Mouse (Mus musculus) forebrain, embryonic 15.5 days (tissue): ENCODE measurements around the gene Ciz1. TPM values are rescaled to one million over a fixed set of nuclear protein-coding genes. Genes with fewer than 3 reads are reported as not detected.

Experiments
- ATAC-seq: fragments of 200-750 bp; cut with Nextera tagmentation; replicated peaks from 2 replicates; pipeline ENCODE4 v1.8.0; 2017; ENCODE audit warnings: mild to moderate bottlenecking, moderate TSS enrichment, moderate library complexity
- H3K27ac ChIP-seq: fragments of 300-500 bp; sonication (generic); replicated peaks from 2 replicates; pipeline ENCODE4 v1.5.1; 2015; ENCODE audit warnings: mild to moderate bottlenecking, inconsistent platforms
- H3K27me3 ChIP-seq: fragments of 300-500 bp; sonication (generic); 2 replicates; pipeline ENCODE4 v1.6.1; 2015; ENCODE audit warnings: inconsistent platforms
- H3K36me3 ChIP-seq: fragments of 300-500 bp; sonication (generic); 2 replicates; pipeline ENCODE4 v1.6.1; 2015; ENCODE audit warnings: mild to moderate bottlenecking, inconsistent platforms
- H3K4me1 ChIP-seq: fragments of 300-500 bp; sonication (generic); 2 replicates; pipeline ENCODE4 v1.6.1; 2015; ENCODE audit warnings: inconsistent platforms
- H3K4me2 ChIP-seq: fragments of 300-500 bp; sonication (generic); replicated peaks from 2 replicates; pipeline ENCODE4 v1.6.1; 2015; ENCODE audit warnings: mild to moderate bottlenecking, inconsistent platforms
- H3K4me3 ChIP-seq: fragments of 300-500 bp; sonication (generic); 2 replicates; pipeline ENCODE4 v1.5.1; 2015; ENCODE audit warnings: mild to moderate bottlenecking, inconsistent platforms
- H3K9ac ChIP-seq: fragments of 300-500 bp; sonication (generic); replicated peaks from 2 replicates; pipeline ENCODE4 v1.6.1; 2015; ENCODE audit warnings: mild to moderate bottlenecking, inconsistent platforms
- H3K9me3 ChIP-seq: fragments of 300-500 bp; sonication (generic); 2 replicates; pipeline ENCODE4 v1.6.1; 2016; ENCODE audit warnings: inconsistent platforms
- WGBS: fragments of 180-500 bp; shearing (Covaris S2); methylation state at CpG from one replicate; pipeline ENCODE4 v1.1.7; 2015; ENCODE audit warnings: mixed read lengths; 5-methylcytosine and 5-hydroxymethylcytosine counted together
- polyA plus RNA-seq: library from polyadenylated mRNA; unstranded; fragments of >200 nt; fragmentation: Nextera tagmentation; extraction: Ambion mirVana; gene quantifications from 2 replicates; pipeline ENCODE4 v1.2.1, GENCODE M21; 2015

Ciz1 gene
- polyA plus RNA-seq, 1 experiment from 2014 or later, result 55.3 TPM

GRCm38 (mm10) chr2:32342039-32342438 lies 10.1 kb upstream of the Ciz1 start:
- Histone ChIP-seq H3K36me3 (no peaks in the 10 kb centered on the region; the same call in 1 of the 2 replicates), H3K9me3 (no peaks in the 10 kb centered on the region), H3K27me3 (no peaks in the 10 kb centered on the region), H3K4me1 (peaks cover 16% of the 10 kb centered on the region), H3K27ac (no peak overlapping the region), H3K9ac (no peak overlapping the region), H3K4me2 (no peak overlapping the region), H3K4me3 (no peak overlapping the region)
- WGBS, result 91% methylated on average over 4 of the region's 4 CpGs
- no peak for ATAC-seq

GRCm38 (mm10) chr2:32342539-32343350 lies 9.4 kb upstream of the Ciz1 start:
- Histone ChIP-seq H3K4me2 (no peak overlapping the region), H3K4me3 (no peak overlapping the region), H3K9ac (no peak overlapping the region), H3K4me1 (peaks cover 16% of the 10 kb centered on the region), H3K36me3 (no peaks in the 10 kb centered on the region; the same call in 1 of the 2 replicates), H3K27ac (peak overlapping the region; percentile 45), H3K9me3 (no peaks in the 10 kb centered on the region), H3K27me3 (no peaks in the 10 kb centered on the region)
- no peak; the same call in 1 of the 2 replicates for ATAC-seq
- 67% methylated on average over 6 of the region's 6 CpGs for WGBS

- Histone ChIP-seq H3K4me1 (peaks cover 16% of the 10 kb centered on the region), H3K27me3 (no peaks in the 10 kb centered on the region), H3K27ac (peak overlapping the region; percentile 45; the same call in 1 of the 2 replicates), H3K36me3 (no peaks in the 10 kb centered on the region), H3K4me2 (no peak overlapping the region), H3K4me3 (no peak overlapping the region), H3K9me3 (no peaks in the 10 kb centered on the region), H3K9ac (no peak overlapping the region)
- ATAC-seq, result no peak
- WGBS, result 97% methylated on average over 2 of the region's 2 CpGs
Measured at GRCm38 (mm10) chr2:32343351-32343671, 8.8 kb upstream of the Ciz1 start.

- Histone ChIP-seq H3K4me2 (no peak overlapping the region), H3K9ac (no peak overlapping the region), H3K9me3 (no peaks in the 10 kb centered on the region), H3K4me1 (peaks cover 16% of the 10 kb centered on the region), H3K4me3 (no peak overlapping the region), H3K36me3 (no peaks in the 10 kb centered on the region), H3K27me3 (no peaks in the 10 kb centered on the region), H3K27ac (no peak overlapping the region)
- no peak for ATAC-seq
- WGBS, result 60% methylated on average over 10 of the region's 10 CpGs
Measured at GRCm38 (mm10) chr2:32344056-32344455, 8.1 kb upstream of the Ciz1 start.

GRCm38 (mm10) chr2:32344598-32345321 lies 7.4 kb upstream of the Ciz1 start:
- WGBS, result 56% methylated on average over 14 of the region's 14 CpGs
- no peak overlapping the region for H3K4me3 ChIP-seq

GRCm38 (mm10) chr2:32347019-32347418 lies 5.1 kb upstream of the Ciz1 start:
- Histone ChIP-seq H3K27me3 (no peaks in the 10 kb centered on the region), H3K4me3 (no peak overlapping the region), H3K4me1 (peaks cover 25% of the 10 kb centered on the region), H3K27ac (no peak overlapping the region), H3K9ac (no peak overlapping the region), H3K4me2 (no peak overlapping the region), H3K36me3 (no peaks in the 10 kb centered on the region), H3K9me3 (no peaks in the 10 kb centered on the region)
- ATAC-seq, result no peak
- 82% methylated on average over 6 of the region's 6 CpGs for WGBS

More at GRCm38 (mm10) chr2:32344598-32345321, 7.4 kb upstream of the Ciz1 start:
- ATAC-seq, result no peak
- H3K27ac ChIP-seq, result no peak overlapping the region
- H3K9ac ChIP-seq, result no peak overlapping the region
- H3K9me3 ChIP-seq, result no peaks in the 10 kb centered on the region
- no peak overlapping the region for H3K4me2 ChIP-seq
- no peaks in the 10 kb centered on the region for H3K27me3 ChIP-seq
- peaks cover 16% of the 10 kb centered on the region for H3K4me1 ChIP-seq
- H3K36me3 ChIP-seq, result no peaks in the 10 kb centered on the region

- Histone ChIP-seq H3K4me1 (peaks cover 22% of the 10 kb centered on the region), H3K9ac (no peak overlapping the region), H3K4me2 (no peak overlapping the region), H3K27ac (no peak overlapping the region), H3K36me3 (no peaks in the 10 kb centered on the region), H3K27me3 (no peaks in the 10 kb centered on the region), H3K9me3 (no peaks in the 10 kb centered on the region), H3K4me3 (no peak overlapping the region)
- no peak for ATAC-seq
- WGBS, result 76% methylated on average over 11 of the region's 11 CpGs
Measured at GRCm38 (mm10) chr2:32348311-32348710, 3.8 kb upstream of the Ciz1 start.

GRCm38 (mm10) chr2:32349625-32350255 lies 2.4 kb upstream of the Ciz1 start:
- Histone ChIP-seq H3K27me3 (no peaks in the 10 kb centered on the region), H3K4me3 (no peak overlapping the region), H3K9ac (no peak overlapping the region), H3K9me3 (no peaks in the 10 kb centered on the region), H3K4me2 (no peak overlapping the region), H3K4me1 (peaks cover 15% of the 10 kb centered on the region), H3K27ac (no peak overlapping the region), H3K36me3 (no peaks in the 10 kb centered on the region)
- 68% methylated on average over 8 of the region's 8 CpGs for WGBS
- no peak for ATAC-seq

GRCm38 (mm10) chr2:32350471-32351051 lies 1.6 kb upstream of the Ciz1 start:
- H3K27me3 ChIP-seq, result no peaks in the 10 kb centered on the region
- H3K4me3 ChIP-seq, result no peak overlapping the region
- H3K9me3 ChIP-seq, result no peaks in the 10 kb centered on the region
- H3K4me2 ChIP-seq, result no peak overlapping the region
- WGBS, result 48% methylated on average over 13 of the region's 13 CpGs
- H3K27ac ChIP-seq, result no peak overlapping the region
- peaks cover 14% of the 10 kb centered on the region for H3K4me1 ChIP-seq
- H3K9ac ChIP-seq, result no peak overlapping the region
- no peaks in the 10 kb centered on the region for H3K36me3 ChIP-seq
- ATAC-seq, result no peak

- Histone ChIP-seq H3K4me3 (peak overlapping the region; percentile 54), H3K27me3 (no peaks in the 10 kb centered on the region), H3K4me2 (peak overlapping the region; percentile 67), H3K9me3 (no peaks in the 10 kb centered on the region), H3K36me3 (no peaks in the 10 kb centered on the region), H3K9ac (peak overlapping the region; percentile 59), H3K27ac (peak overlapping the region; percentile 75), H3K4me1 (peaks cover 14% of the 10 kb centered on the region)
- ATAC-seq, result no peak
- 51% methylated on average over 9 of the region's 9 CpGs for WGBS
Measured at GRCm38 (mm10) chr2:32351471-32351961, 611 bp upstream of the Ciz1 start.

- under 1% methylated on average over 52 of the region's 63 CpGs for WGBS
- H3K27ac ChIP-seq, result peak within 1 kb of the TSS; percentile 75
- no peaks in the 10 kb centered on the region for H3K36me3 ChIP-seq
- H3K4me2 ChIP-seq, result peak within 1 kb of the TSS; percentile 67
- H3K9me3 ChIP-seq, result no peaks in the 10 kb centered on the region
- peak; percentile 53 for ATAC-seq
- peak within 1 kb of the TSS; percentile 59 for H3K9ac ChIP-seq
- H3K4me3 ChIP-seq, result peak within 1 kb of the TSS; percentile 54
- no peaks in the 10 kb centered on the region for H3K27me3 ChIP-seq
- H3K4me1 ChIP-seq, result peaks cover 14% of the 10 kb centered on the region
Measured at GRCm38 (mm10) chr2:32353007-32353542, 948 bp downstream of the Ciz1 start, which contains the start of gene Dnm1. Gene Dnm1 (minus strand): TSS chr2:32353338.
